Mouse (Mus musculus) liver, embryonic 14.5 days (tissue): ENCODE data around the gene Atp13a4.

ENCODE experiments used
- CTCF ChIP-seq: IDR thresholded peaks from 2 replicates; pipeline ENCODE4 v1.5.1; 2016; ENCODE audit warnings: antibody characterized with exemption, low read depth, control low read depth
- EP300 ChIP-seq: IDR thresholded peaks from 2 replicates; pipeline ENCODE4 v1.6.1; 2016; ENCODE audit warnings: antibody characterized with exemption, low read depth

GRCm38 (mm10) chr16:29504198-29504597, 40.5 kb downstream of the Atp13a4 start:
- TF ChIP-seq CTCF: no peak
- no peak for TF ChIP-seq EP300
